Mouse (Mus musculus) embryonic fibroblast, embryonic 13.5 days (primary cell): ENCODE measurements at regions not wholly inside any gene's neighbourhood (a gene's known extent, or its start where the extent isn't known, plus 50 kb on each side); places are given as distances from the start of the nearest gene placed in this dataset.

Experiments used
- CTCF ChIP-seq: IDR thresholded peaks from 2 replicates; pipeline ENCODE4 v1.5.1; 2011; ENCODE audit warnings: mild to moderate bottlenecking, control low read depth, low read length, moderate library complexity, borderline replicate concordance; ENCODE audit not compliant: insufficient read depth
- POLR2A ChIP-seq: IDR thresholded peaks from 2 replicates; pipeline ENCODE4 v1.6.1; 2011; ENCODE audit warnings: low read depth, mild to moderate bottlenecking, control low read depth, low read length, moderate library complexity

DNA sequence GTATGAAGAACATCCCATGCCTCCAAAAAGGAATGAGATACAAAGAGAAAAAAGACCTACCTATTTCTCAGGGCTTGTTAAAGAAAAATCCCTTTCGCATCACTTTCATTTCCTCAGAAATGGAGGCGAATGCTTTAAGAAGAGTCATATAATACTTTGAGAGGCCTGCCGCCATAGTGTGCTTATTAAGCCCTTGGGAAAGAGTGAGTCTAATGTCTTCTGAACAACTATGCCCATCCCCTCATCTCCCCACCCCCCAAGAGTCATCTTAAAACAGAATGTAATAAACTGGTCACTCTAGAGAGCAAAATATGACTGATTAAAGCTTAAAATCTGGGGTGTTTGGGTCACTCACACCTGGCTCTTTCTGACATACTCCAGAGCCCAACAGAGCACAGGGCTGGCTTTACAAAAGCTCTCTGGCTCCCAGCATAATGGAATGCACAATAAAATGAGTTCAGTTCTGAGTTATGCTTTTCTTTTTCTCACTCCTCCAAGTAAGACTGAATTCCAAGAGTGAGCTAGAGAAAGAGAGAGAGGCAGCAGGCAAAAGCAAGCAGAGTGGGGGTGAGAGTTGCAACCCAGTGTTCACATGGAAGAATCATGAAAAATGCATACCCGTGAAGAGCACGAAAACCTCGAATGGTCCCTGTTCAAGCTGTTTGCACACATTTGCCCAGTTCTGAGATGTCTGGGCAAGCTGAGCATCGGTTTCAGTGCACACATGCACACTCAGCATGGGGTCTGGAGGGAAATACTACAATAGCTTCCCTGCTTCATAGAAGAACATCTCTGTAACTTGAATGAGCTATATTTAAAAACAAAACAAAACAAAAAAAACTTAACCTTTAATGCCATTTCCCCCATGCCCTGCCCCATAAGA lies 180.0 kb upstream of the Spats2l start:
- no peak for TF ChIP-seq CTCF
- TF ChIP-seq POLR2A, result no peak
